Mouse (Mus musculus): Measurements from ENCODE around the gene Tprgl. TPM values are rescaled to one million over a fixed set of nuclear protein-coding genes. Genes with fewer than 3 reads are reported as not detected.

Tprgl gene
- polyA plus RNA-seq, 1 experiment from 2014 or later = 149 TPM

DNA sequence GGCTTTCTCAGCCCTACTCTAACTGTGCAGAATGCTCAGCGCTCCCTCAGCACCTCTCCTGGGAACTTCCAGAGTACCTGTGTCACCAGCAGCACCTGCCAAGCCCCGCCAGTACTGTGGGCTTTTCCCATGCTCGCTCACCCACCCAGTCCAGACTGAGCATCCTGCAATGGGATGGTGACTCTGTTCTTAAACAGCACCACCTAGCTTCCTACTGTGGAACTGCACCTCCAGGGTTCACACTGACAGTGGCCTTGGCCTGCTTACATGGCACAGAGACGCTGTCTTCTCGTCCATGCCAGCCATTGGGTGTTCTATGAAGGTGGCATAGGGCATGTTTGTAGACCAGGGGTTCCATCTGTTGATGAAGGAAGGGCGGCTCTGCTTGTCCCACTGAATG, 1.5 kb downstream of the Tprgl start:
- Histone ChIP-seq H3K27me3 (no peaks in the 10 kb centered on the region), H3K4me2 (peak overlapping the region; percentile 75), H3K4me3 (replicated peaks) (peak overlapping the region; percentile 87), H3K36me3 (replicated peaks) (peaks cover 50% of the 10 kb centered on the region), H3K4me1 (replicated peaks) (peaks cover 56% of the 10 kb centered on the region), H3K9ac (peak overlapping the region; percentile 86), H3K9me3 (replicated peaks) (no peaks in the 10 kb centered on the region), H3K27ac (replicated peaks) (peak overlapping the region; percentile 100)
- ATAC-seq (ENCODE audit: insufficient read depth) = no peak
- 12% methylated on average over 6 of the region's 6 CpGs for WGBS (ENCODE audit: insufficient replicate concordance)

DNA sequence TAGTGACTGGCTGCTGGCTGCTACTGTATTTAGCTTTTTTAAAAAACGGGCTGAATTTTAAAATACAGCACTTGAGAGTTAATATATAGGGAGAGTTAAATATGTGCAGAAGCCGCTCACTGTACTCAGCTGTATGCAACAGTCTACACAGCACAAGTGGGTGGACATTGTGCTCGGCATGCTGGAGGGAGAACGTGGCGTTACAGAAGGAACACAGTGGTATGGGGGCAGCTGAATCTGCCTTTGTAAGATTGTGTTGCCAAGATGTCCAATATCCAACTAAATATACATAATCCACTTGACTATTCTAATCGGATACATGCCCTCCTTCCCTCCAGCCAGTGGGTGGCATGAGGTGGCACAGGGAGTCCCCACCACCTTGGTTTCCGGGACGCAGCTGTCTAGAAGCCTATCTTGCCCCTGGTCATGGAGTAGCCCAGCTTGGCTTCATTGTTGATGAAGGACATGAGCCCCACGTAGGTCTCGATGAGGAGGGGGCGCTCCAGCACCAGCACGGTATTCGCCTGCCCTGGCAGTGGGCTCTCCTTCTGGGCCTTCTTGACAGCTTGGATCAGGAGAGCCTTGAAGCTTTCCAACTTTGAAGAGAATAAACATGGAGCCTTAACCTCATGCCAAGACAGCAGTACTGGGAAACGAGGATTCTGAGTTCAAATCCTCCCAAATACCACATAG, 2.4 kb downstream of the Tprgl start:
- Histone ChIP-seq H3K9me3 (replicated peaks) (no peaks in the 10 kb centered on the region), H3K9ac (no peak overlapping the region), H3K4me1 (replicated peaks) (peaks cover 47% of the 10 kb centered on the region), H3K36me3 (replicated peaks) (peaks cover 55% of the 10 kb centered on the region), H3K27me3 (no peaks in the 10 kb centered on the region), H3K4me3 (replicated peaks) (no peak overlapping the region), H3K27ac (replicated peaks) (no peak overlapping the region), H3K4me2 (0 out of 2 replicates have a peak overlapping the region, but pooled peaks have one; percentile 75)
- 88% methylated on average over 14 of the region's 14 CpGs for WGBS (ENCODE audit: insufficient replicate concordance)
- no peak for ATAC-seq (ENCODE audit: insufficient read depth)

- H3K36me3 ChIP-seq (replicated peaks) = peaks cover 76% of the 10 kb centered on the region
- no peak for ATAC-seq (ENCODE audit: insufficient read depth)
- 78% methylated on average over 7 of the region's 7 CpGs for WGBS (ENCODE audit: insufficient replicate concordance)
Measured at GRCm38 (mm10) chr4:154156050-154156449, 4.4 kb downstream of the Tprgl start.

DNA sequence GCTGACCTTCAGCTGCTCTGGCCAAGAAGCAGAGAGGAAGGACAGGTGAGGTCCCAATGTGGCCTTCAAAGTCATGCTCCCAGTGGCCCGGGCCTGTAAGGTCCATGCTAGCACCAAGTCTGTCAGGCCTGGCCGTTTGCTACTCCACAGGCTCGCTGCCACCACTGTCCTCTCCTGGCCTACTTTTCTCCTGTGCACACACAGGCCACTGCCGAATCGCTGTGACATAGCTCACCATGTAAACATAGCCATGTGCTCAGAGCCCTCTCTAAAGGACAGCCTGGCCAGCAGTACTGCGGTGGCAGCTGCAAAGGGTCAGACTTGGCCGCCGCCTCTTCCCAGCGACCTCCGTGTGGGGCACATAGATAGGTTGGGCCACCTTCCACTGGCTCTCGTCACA, 6.4 kb downstream of the Tprgl start:
- Histone ChIP-seq H3K27ac (replicated peaks) (no peak overlapping the region), H3K36me3 (replicated peaks) (peaks cover 94% of the 10 kb centered on the region), H3K9ac (no peak overlapping the region), H3K9me3 (replicated peaks) (no peaks in the 10 kb centered on the region), H3K4me1 (replicated peaks) (peaks cover 19% of the 10 kb centered on the region), H3K27me3 (no peaks in the 10 kb centered on the region), H3K4me3 (replicated peaks) (no peak overlapping the region), H3K4me2 (no peak overlapping the region)
- no peak for ATAC-seq (ENCODE audit: insufficient read depth)
- WGBS (ENCODE audit: insufficient replicate concordance) = 75% methylated on average over 11 of the region's 11 CpGs

More at GRCm38 (mm10) chr4:154156050-154156449, 4.4 kb downstream of the Tprgl start:
- Histone ChIP-seq H3K4me2 (no peak overlapping the region), H3K9me3 (replicated peaks) (no peaks in the 10 kb centered on the region), H3K9ac (no peak overlapping the region), H3K27me3 (no peaks in the 10 kb centered on the region), H3K27ac (replicated peaks) (no peak overlapping the region), H3K4me3 (replicated peaks) (no peak overlapping the region), H3K4me1 (replicated peaks) (peaks cover 29% of the 10 kb centered on the region)

DNA sequence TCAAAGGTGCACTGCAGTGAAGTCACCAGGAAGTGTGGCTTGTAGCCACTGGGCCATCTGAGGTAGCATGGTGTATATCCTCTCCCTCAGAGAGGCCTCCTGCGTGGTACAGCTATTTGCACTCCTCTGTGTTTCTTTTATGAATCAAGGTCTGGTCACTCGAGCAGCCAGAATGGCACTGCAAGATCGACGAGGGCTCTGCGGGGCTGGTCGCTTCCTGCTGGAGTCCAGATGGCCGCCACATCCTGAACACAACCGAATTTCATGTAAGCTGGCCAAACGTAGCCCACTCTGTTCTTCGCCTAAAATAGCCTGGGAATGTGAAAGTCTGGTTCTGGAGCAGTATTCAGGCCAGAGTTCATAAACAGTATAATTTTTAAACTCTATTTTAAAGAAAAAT, 14.1 kb downstream of the Tprgl start:
- no peak overlapping the region for H3K9ac ChIP-seq
- H3K4me2 ChIP-seq = no peak overlapping the region
- H3K9me3 ChIP-seq (replicated peaks) = no peaks in the 10 kb centered on the region
- peaks cover 8% of the 10 kb centered on the region for H3K27me3 ChIP-seq
- H3K27ac ChIP-seq (replicated peaks) = no peak overlapping the region
- peaks cover 26% of the 10 kb centered on the region for H3K4me1 ChIP-seq (replicated peaks)
- H3K4me3 ChIP-seq (replicated peaks) = no peak overlapping the region
- 74% methylated on average over 10 of the region's 10 CpGs for WGBS (ENCODE audit: insufficient replicate concordance)
- no peak for ATAC-seq (ENCODE audit: insufficient read depth)
- peaks cover 54% of the 10 kb centered on the region for H3K36me3 ChIP-seq (replicated peaks)

- no peak for ATAC-seq (ENCODE audit: insufficient read depth)
- 83% methylated on average over 3 of the region's 3 CpGs for WGBS (ENCODE audit: insufficient replicate concordance)
- no peak overlapping the region for H3K4me2 ChIP-seq
- H3K9ac ChIP-seq = no peak overlapping the region
- no peak overlapping the region for H3K27ac ChIP-seq (replicated peaks)
- peaks cover 24% of the 10 kb centered on the region for H3K27me3 ChIP-seq
- no peak overlapping the region for H3K4me3 ChIP-seq (replicated peaks)
- H3K4me1 ChIP-seq (replicated peaks) = peaks cover 42% of the 10 kb centered on the region
- H3K36me3 ChIP-seq (replicated peaks) = peaks cover 38% of the 10 kb centered on the region
- no peaks in the 10 kb centered on the region for H3K9me3 ChIP-seq (replicated peaks)
Measured at GRCm38 (mm10) chr4:154144712-154145111, 15.8 kb downstream of the Tprgl start.

GRCm38 (mm10) chr4:154142211-154143040, 18.0 kb downstream of the Tprgl start, which contains the start of gene Wrap73:
Gene Wrap73, plus strand, starts transcription at chr4:154142372.
- WGBS (ENCODE audit: insufficient replicate concordance) = 1% methylated on average over 49 of the region's 49 CpGs
- H3K27ac ChIP-seq (replicated peaks) = peak within 1 kb of the TSS; percentile 80
- H3K27me3 ChIP-seq = peaks cover 47% of the 10 kb centered on the region
- H3K9ac ChIP-seq = peak within 1 kb of the TSS; percentile 92
- H3K4me3 ChIP-seq (replicated peaks) = peak within 1 kb of the TSS; percentile 86
- peak within 1 kb of the TSS; percentile 92 for H3K4me2 ChIP-seq
- H3K9me3 ChIP-seq (replicated peaks) = no peaks in the 10 kb centered on the region
- H3K4me1 ChIP-seq (replicated peaks) = peaks cover 46% of the 10 kb centered on the region
- H3K36me3 ChIP-seq (replicated peaks) = peaks cover 19% of the 10 kb centered on the region
- peak; percentile 95 for ATAC-seq (ENCODE audit: insufficient read depth)

GRCm38 (mm10) chr4:154141009-154141867, 19.2 kb downstream of the Tprgl start:
- peaks cover 46% of the 10 kb centered on the region for H3K4me1 ChIP-seq (replicated peaks)
- peak overlapping the region; percentile 92 for H3K4me2 ChIP-seq
- 3% methylated on average over 42 of the region's 42 CpGs for WGBS (ENCODE audit: insufficient replicate concordance)
- no peak for ATAC-seq (ENCODE audit: insufficient read depth)
- no peaks in the 10 kb centered on the region for H3K9me3 ChIP-seq (replicated peaks)
- H3K27ac ChIP-seq (replicated peaks) = no peak overlapping the region
- peaks cover 59% of the 10 kb centered on the region for H3K27me3 ChIP-seq
- no peak overlapping the region for H3K9ac ChIP-seq
- peak overlapping the region; percentile 86 for H3K4me3 ChIP-seq (replicated peaks)
- peaks cover 9% of the 10 kb centered on the region for H3K36me3 ChIP-seq (replicated peaks)

DNA sequence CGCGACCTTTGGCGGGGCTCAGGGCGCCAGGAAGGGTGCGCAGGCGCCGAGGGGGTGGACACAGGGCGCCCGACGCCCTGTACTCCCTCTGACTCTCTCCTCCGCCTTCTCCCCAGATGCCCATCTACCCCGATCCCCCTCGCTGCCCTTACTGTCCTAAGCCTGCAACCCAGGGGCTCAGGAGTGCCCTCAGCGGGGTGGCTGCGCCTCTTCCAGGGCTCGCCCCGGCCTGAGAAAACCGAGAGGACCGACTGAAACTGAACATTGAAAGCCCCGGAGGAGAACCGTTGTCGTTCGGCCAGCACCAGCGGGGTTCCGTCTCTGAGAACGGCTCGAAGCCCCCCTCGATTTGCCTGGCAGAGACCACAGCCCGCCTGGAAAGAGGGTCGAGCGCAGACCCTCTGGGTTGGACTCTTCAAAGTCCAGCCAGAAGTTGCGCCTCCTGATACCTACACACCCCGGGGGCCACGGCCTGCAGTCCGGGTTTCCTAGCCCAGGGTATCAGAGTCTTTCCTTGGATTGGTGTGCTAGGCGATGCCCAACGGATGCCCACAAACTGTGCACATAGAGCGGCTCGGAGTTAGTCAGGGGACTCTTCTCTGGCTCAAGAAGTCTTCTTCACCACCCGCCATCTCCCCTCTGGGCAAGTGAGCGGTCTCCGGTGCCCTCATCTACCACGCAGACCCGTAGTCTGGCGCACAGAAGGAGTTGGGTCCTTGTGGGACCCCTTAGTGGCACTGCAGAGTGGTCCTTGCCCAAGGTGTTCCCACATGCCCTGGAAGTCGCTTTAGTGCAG, 20.1 kb downstream of the Tprgl start:
- no peak overlapping the region for H3K27ac ChIP-seq (replicated peaks)
- no peaks in the 10 kb centered on the region for H3K9me3 ChIP-seq (replicated peaks)
- H3K4me3 ChIP-seq (replicated peaks) = peak overlapping the region; percentile 41
- no peak overlapping the region for H3K9ac ChIP-seq
- no peak for ATAC-seq (ENCODE audit: insufficient read depth)
- peak overlapping the region; percentile 92 for H3K4me2 ChIP-seq
- peaks cover 46% of the 10 kb centered on the region for H3K4me1 ChIP-seq (replicated peaks)
- WGBS (ENCODE audit: insufficient replicate concordance) = 3% methylated on average over 46 of the region's 46 CpGs
- H3K27me3 ChIP-seq = peaks cover 67% of the 10 kb centered on the region
- peaks cover 4% of the 10 kb centered on the region for H3K36me3 ChIP-seq (replicated peaks)

DNA sequence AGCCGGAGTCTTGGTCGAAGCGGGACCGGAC, 20.5 kb downstream of the Tprgl start, which contains the start of gene Trp73:
Gene Trp73 (minus strand): TSS at position 27 of the 31 bp plus-strand sequence.
- WGBS (ENCODE audit: insufficient replicate concordance) = 0% methylated on average over 4 of the region's 4 CpGs
- Histone ChIP-seq H3K27me3 (peaks cover 72% of the 10 kb centered on the region), H3K9ac (no peak within 1 kb of the TSS), H3K4me1 (replicated peaks) (peaks cover 46% of the 10 kb centered on the region), H3K4me3 (replicated peaks) (peak within 1 kb of the TSS; percentile 86), H3K36me3 (replicated peaks) (no peaks in the 10 kb centered on the region), H3K27ac (replicated peaks) (no peak within 1 kb of the TSS), H3K4me2 (peak within 1 kb of the TSS; percentile 92), H3K9me3 (replicated peaks) (no peaks in the 10 kb centered on the region)
- ATAC-seq (ENCODE audit: insufficient read depth) = no peak
